Mouse (Mus musculus) adrenal gland, postnatal 14 days (tissue): Measurements from ENCODE around the gene Spg7. TPM values are rescaled to one million over a fixed set of nuclear protein-coding genes. Genes with fewer than 3 reads are reported as not detected.

Experiments used
- DNase-seq: peaks from one replicate; pipeline ENCODE4 v3.0.0; 2021; ENCODE audit warnings: mixed read lengths
- total RNA-seq: library from RNA; stranded (reverse); gene quantifications from 2 replicates; pipeline ENCODE4 v1.2.3, GENCODE M21; 2021

Spg7 gene
- total RNA-seq, 1 experiment from 2014 or later = 79.6 TPM

GRCm38 (mm10) chr8:123097786-123098584 is 35.2 kb downstream of the Spg7 start:
- DNase-seq = peak; percentile 39

- DNase-seq = no peak
Measured at GRCm38 (mm10) chr8:123100288-123100687, 37.5 kb downstream of the Spg7 start.

- DNase-seq = no peak
Measured at GRCm38 (mm10) chr8:123101244-123101643, 38.5 kb downstream of the Spg7 start.

GRCm38 (mm10) chr8:123101735-123102685 is 39.3 kb downstream of the Spg7 start, which contains the start of gene Rpl13:
Gene Rpl13, plus strand, starts transcription at chr8:123102350.
- peak; percentile 99 for DNase-seq

- peak; percentile 51 for DNase-seq
Measured at GRCm38 (mm10) chr8:123102855-123103254, 40.1 kb downstream of the Spg7 start.

- no peak for DNase-seq
Measured at GRCm38 (mm10) chr8:123103285-123103684, 40.5 kb downstream of the Spg7 start.

GRCm38 (mm10) chr8:123104046-123104767 is 41.5 kb downstream of the Spg7 start:
- no peak for DNase-seq

- DNase-seq = no peak
Measured at GRCm38 (mm10) chr8:123105553-123106326, 43.0 kb downstream of the Spg7 start.

GRCm38 (mm10) chr8:123106531-123106930 is 43.8 kb downstream of the Spg7 start:
- DNase-seq = peak; percentile 47

- peak; percentile 11 for DNase-seq
Measured at GRCm38 (mm10) chr8:123108010-123108409, 45.3 kb downstream of the Spg7 start.

GRCm38 (mm10) chr8:123108953-123109352 is 46.2 kb downstream of the Spg7 start:
- peak; percentile 1 for DNase-seq

- peak; percentile 73 for DNase-seq
Measured at GRCm38 (mm10) chr8:123110649-123111048, 47.9 kb downstream of the Spg7 start.

GRCm38 (mm10) chr8:123112892-123113291 is 50.1 kb downstream of the Spg7 start:
- DNase-seq = peak; percentile 2

GRCm38 (mm10) chr8:123113908-123114469 is 51.2 kb downstream of the Spg7 start:
- DNase-seq = peak; percentile 9

- no peak for DNase-seq
Measured at GRCm38 (mm10) chr8:123114644-123115043, 51.9 kb downstream of the Spg7 start.

GRCm38 (mm10) chr8:123117127-123117731 is 54.5 kb downstream of the Spg7 start, which contains the start of gene Cpne7:
Gene Cpne7, plus strand, starts transcription at chr8:123117374.
- DNase-seq = no peak

GRCm38 (mm10) chr8:123117744-123118143 is 55.0 kb downstream of the Spg7 start:
- no peak for DNase-seq

GRCm38 (mm10) chr8:123122059-123122458 is 59.3 kb downstream of the Spg7 start:
- no peak for DNase-seq

- no peak for DNase-seq
Measured at GRCm38 (mm10) chr8:123122670-123123069, 59.9 kb downstream of the Spg7 start.

GRCm38 (mm10) chr8:123126193-123126816 is 63.6 kb downstream of the Spg7 start:
- DNase-seq = peak; percentile 74
